Mouse (Mus musculus) thymus, adult 2 months (tissue): ENCODE results near the gene Olfr449.

Source experiments
- CTCF ChIP-seq: fragments of 200-500 bp; IDR thresholded peaks from 2 replicates; pipeline ENCODE4 v1.5.1; 2012; ENCODE audit warnings: mild to moderate bottlenecking, control low read depth, low read length, moderate library complexity, borderline replicate concordance; ENCODE audit not compliant: control insufficient read depth, poor library complexity, insufficient read depth; ENCODE audit errors: extremely low read depth
- POLR2A ChIP-seq: fragments of 200-500 bp; IDR thresholded peaks from 2 replicates; pipeline ENCODE4 v1.6.1; 2012; ENCODE audit warnings: mild to moderate bottlenecking, low read length, control low read depth, moderate library complexity; ENCODE audit not compliant: control insufficient read depth, poor library complexity, insufficient read depth; ENCODE audit errors: extremely low read depth

- no peak for TF ChIP-seq POLR2A
- no peak for TF ChIP-seq CTCF
These were observed 39.2 kb upstream of the Olfr449 start for GRCm38 (mm10) chr6:42794982-42795381.
